Mouse (Mus musculus) thymus, postnatal 4 days (tissue): ENCODE measurements around the gene Unc5cl.

Experiments
- DNase-seq: peaks from one replicate; pipeline ENCODE4 v3.0.0; 2021

Unc5cl gene

DNA sequence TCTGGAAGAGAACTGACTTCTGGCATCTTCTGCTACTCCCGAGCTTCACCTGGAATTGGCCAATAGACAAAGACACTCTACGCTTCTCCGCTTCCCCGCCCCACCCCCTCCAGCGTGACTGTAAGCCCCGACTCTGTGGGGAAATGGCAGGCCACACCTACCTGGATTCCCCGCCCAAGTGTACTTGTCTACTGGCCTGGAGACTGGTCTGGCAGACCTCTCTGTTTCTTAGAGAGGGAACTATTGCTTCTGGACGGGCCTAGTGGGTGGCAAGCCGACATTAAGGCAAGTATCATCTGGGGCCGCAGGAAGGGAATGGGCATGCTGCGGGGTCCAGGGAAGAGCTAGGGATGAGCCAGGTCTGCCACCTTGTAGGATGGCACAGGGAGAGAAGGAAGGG is at the start of gene Unc5cl:
Gene Unc5cl (plus strand): TSS at position 214 of the 400 bp plus-strand sequence.
- no peak for DNase-seq

DNA sequence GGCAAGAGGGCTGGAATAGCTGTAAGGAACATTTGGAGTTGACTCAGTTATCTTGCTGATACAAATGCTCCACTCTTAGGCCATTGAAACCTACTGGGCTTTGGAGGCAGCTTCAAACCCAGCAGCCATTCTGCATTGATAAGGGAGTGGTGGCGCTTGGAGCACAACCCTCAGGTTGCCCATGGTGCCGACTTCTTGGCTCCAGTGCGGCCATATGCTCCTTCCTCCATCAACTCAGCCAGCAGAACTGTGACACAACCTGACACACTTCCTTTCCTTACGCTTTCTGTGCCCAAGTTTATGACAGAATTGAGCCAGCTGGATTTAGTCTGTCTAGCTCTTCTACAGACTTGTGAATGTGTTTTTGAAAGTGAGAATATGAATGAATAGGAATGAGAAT is 47.5 kb upstream of the Unc5cl start:
- DNase-seq, result no peak

DNA sequence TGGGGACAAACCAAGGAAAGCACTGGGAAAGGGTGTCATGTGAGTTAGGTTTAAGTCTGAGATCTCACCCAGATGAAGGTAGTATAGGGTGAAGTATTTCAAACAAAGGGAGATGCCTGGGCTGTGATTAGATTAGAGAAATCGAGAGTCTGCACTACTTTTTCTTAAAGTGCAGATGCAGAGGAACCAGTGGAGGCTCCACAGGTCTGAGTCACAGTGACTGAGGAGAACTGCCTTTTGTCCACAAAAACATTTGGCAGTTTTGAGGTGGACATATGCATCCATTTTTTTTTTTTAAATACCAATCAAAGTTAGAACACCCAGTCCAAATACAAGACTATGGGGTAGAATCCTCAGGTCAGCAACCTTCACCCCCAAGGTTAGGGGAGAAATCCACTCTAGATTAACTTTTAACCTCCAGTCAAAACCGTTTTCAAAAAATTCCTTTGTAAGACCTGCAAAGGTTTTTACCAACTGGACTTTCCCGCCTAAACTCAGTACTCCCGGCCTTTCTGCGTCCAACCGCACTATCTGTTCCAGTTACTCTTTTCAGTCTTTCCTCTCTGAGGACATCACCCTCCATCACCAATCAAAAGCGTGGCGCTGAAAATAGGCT is 46.7 kb upstream of the Unc5cl start:
- DNase-seq, result no peak

DNA sequence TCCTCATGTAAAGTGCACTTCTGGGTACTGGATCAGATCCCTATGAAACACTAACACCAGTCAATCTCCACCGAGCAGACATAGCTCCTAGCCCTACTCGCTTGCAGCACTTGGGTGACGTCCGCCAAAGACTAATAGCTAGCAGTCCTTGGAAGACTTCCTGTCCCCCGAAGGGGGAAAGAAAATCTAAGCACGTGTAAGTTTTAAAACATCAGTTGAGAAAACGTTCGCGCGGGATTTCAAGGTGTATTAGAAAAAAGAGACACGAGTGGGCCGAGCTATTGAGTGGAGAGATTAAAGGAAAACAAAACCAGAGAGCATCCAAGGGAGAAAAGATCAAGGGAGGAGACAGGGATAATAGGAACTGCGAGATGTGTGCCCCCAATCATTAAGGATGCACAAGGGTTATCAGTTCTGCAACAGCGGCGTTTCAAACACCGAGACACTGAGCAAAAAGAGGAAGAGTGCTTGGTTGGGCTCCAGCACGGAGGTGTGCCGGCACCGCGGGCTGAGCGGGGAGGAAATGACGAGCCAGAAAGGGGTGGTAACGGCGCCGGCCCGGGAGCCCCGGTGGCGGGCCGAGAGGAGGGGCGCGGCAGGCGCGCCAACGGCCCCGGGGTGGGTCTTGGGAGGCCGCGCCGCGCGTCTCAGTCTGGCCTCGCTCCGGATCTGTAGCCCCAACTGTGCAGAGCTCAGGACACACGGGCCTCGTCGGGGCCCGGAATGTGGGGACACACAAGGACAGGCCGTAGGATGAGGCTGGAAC is 46.0 kb upstream of the Unc5cl start:
- peak; percentile 89 for DNase-seq

DNA sequence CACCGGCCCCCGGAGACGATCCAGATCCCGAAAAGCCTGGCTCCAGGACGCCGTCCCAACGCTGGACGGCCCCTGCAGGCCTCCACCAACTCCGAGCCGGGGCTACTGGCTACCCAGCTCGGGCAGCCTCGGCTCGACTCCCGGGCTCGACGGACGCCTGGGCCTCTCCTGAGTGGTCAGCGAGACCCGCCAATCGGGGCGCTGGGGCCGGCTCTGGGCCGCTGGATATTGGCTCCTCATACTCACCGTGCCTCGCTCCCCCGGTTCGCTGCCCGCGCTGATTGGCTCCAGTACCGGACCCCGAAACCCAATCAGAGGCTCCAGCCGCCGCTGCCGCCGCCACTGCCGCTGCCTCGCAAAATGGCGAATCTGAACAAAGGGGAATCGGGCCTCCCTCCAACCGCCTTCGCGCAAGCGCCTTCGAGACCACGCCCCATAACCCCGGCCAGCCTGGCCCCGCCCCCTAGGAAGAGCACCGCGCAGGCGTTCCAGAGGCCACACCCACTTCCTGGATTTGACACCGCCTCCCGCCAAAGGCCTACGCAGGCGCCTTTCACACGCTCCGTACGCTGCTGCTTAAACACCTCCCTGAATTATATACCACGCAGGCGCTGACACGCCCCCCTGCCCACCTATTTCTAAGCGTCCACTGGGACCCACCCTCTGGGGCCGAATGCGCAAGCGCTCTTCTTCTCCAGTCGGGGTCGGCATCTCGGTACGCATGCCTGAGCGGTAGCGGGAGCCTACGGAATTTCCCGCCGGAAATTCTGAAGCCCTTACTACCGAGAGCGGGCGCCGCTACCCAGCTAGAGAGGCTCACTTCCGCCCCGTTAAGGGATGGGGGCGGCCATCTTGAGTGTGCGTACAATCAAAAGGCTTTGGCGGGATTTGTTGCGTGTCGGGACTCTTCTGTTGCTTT is 45.1 kb upstream of the Unc5cl start, which contains the start of the genes Nfya and Oard1:
Gene Nfya (minus strand): TSS at position 527 of the 919 bp plus-strand sequence.
Gene Oard1 (plus strand): TSS at position 635 of the 919 bp plus-strand sequence.
- DNase-seq, result peak; percentile 100

DNA sequence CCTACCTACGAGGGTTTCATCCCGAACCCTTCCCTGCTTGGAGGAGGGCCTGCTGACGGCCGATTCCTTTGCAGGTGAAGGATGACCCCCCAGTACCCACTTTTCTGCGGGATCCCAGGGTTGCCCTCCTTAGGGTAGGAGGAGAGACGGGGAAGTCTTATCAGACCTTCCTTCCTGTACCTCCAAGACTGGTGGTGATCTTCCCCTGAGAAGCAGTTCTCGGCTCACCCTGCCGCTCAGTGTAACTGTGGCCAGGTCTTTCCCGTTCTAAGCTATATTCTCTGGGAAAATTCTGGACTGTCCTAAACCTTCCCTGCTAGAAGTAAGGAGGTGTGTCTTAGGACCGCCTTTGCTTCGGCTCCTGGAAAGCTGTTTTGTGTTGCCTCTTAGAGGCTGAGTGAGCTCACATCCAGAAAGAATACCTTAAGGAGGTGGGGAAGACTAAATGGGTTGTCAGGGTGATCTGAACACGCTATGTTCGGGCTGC is 44.4 kb upstream of the Unc5cl start:
- no peak for DNase-seq

DNA sequence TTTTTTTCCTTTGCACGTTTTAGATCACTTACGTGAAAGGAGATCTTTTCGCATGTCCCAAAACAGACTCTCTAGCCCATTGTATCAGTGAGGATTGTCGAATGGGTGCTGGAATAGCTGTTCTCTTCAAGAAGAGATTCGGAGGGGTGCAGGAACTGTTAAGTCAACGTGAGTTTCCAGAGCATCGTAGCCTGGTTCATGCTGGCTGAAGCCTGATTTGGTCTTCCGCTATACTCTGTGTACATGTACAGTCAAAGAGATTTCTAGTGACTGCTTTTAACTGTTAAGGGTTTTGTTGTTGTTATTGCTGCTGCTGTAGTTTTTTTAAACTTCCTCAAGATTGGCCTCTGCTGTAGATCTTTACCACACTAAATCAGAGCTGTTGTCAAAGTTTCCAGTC is 43.5 kb upstream of the Unc5cl start:
- DNase-seq, result no peak

DNA sequence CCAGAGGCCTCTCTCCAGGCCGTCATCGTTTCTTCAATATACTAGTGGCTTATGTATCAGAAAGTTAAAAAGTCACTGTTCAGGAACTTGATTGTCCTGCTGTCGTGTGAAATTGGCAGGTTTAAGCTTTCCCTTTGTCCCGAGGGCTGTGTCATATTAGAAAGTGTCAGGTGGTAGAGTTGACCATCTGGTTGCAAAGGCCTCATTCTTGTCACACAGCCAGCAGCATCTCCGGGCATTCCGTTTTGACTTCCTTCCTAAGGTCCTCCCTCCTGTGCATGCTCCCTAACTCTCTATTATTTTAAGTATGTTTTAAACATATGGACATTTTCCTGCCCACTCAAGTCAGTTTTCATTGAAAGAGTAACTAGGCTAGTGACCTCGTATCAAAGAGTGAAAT is 38.7 kb upstream of the Unc5cl start:
- DNase-seq, result no peak

DNA sequence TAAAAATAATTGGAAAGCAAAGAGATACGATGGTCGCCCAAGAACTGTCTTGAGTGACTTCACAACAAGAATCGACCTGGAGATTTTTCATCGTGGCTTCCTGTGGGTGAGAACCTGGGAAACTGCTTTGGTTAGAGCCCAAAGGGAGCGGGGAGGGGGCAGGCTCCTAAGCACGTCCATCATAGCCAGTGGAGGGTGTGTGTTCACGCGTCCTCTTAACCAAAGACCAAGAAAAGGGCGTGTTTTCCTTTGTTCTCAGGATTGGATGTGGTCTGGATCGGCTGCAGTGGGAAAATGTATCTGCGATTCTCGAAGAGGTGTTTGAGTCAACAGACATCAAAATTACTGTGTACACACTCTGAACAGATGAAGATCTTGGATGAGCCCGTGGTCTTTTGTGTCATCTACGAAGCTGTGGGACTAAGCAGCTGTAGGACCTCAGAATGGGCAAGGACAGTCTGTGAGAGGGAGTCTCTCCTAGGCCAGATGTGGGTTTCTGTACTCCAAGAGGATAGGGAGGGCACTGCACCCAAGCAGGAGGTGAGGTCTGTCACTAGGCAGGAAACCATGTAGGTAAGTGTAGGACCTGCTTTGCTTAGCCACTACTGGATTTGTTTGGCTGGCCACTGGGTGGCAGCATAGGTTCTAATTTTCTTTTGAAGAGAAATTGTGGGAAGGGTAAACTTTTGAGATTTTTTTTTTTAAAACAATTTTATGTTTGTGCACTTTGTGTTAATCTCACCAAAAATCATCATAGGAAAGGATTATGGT is 38.1 kb upstream of the Unc5cl start:
- DNase-seq, result peak; percentile 90

DNA sequence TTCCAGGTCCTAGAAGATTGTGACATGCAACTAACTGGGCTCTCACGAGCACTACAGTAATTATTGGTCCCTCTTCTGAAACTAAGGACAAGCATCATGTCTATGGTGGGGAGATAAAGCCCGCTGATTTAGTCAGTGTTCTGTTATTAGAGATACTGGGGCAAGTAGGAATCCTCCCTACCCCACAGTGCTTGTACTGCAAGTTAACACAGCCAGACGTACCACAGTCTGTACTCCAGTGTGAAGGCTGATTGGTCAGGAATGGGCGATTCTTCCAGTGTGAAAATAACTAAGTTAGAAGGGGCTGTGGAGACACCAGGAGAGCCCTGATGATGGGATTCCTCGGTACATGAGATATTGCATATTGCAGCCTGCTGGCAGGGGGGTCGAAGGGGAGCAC is 37.2 kb upstream of the Unc5cl start:
- DNase-seq, result no peak

DNA sequence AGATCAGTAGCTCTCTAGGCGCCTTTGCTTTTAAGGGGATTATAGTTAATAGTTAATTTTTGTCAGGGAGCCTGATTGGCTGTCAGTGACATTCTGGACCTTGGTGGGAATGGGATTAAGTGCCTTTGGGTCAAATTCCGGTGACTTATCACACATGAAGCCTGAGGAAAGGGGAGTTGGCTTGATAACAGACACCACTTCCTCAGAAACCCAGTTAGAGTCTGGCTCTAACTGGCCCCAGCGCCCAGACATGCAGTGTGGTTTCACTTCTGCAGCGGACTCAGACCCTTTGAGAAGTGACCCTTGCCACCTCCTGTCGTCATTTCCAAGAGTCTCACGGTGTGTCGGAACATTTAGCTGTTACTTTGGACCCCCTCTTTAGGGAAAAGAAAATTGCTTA is 36.5 kb upstream of the Unc5cl start:
- no peak for DNase-seq

DNA sequence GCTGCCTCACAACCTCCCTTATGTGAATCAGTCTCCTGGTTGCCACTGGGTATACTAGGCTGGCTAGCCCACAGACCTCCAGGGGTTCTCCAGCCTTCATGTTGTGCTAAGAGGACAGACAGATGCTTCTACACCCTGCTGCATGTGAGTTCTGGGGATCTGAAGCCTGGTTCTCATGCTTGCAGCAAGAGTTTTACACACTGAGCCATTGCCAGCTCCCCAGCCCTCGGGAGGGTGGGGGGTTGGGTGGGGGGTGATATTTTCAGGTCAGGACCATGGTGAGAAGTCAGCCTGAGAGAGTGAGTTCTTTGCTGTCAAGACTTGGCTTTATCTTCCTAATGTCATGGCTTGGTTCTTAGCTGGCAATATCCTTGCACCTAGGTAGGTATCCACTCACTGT is 35.9 kb upstream of the Unc5cl start:
- DNase-seq, result no peak

DNA sequence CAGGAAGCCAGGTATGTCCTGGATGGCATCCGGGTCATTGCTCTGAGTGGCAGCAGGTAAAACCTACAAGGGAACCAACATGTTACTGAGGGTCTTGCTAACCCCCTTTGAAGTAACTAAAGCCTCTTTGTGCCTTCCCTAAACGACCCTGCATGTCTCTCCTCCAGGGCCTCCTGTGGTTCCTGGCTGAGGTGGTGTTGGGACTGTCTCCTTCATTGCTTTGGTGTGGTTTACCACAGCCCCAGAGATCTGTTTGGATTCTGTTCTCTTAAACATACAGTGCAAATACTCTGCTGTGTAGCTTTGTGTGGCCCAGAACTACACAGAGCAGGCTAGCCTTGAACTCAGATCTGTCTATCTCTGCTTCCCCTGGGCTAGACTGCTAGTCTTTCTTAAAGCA is 35.1 kb upstream of the Unc5cl start:
- no peak for DNase-seq

DNA sequence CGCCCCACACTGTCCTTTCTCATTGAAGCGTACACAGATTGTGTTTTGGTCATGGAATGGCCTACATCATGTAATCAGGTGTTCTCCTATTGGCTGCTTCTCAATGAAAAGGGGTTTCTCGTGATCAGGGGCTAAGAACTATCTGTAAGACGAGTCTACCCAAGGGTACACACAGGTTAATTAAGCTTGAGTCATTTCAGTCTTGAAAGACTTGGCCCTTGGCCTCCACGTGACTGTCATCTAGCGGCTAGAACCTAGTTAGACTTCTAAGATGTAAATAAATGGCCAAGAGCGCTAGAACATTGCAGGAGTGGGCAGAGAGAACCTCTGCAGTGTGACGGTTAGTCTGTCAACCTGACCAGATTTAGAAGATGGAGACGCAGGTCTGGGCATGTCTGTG is 30.5 kb upstream of the Unc5cl start:
- DNase-seq, result no peak

DNA sequence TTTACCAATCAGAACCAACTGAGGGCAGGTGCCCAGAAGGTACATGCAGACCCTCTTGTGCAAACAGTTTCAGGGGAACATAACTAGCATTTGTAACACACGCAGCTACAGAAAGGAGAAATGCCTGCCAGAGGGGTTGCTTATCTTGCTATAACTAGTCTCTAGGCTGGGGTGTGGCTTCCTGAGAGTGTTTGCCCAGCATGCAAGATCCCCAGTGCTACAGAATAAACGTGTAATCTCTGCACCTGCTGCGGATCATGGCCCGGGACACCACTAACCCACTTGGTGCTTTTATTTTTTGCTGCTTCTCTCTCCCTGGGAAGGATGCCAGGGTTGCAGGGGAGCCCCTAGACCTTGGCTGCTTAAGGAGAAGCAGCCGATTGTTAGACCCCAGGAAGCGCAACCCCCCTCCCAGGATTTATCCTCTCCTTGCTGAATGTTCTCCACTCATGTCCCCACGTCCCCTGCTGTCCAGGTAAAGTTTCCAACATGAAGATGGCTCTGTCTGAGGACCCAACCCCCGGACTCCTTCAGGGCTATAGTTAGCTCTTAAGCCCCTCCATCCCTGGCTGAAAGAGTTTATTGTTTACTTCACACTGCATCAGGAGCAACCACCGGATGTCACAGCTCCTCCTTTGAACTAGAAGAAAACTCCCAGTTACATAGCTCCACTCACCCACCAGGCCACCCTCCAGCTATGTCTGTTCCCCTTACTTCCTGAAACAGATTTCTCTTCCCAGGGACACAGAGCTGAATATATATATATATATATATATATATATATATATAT is 28.7 kb upstream of the Unc5cl start:
- DNase-seq, result peak; percentile 55

DNA sequence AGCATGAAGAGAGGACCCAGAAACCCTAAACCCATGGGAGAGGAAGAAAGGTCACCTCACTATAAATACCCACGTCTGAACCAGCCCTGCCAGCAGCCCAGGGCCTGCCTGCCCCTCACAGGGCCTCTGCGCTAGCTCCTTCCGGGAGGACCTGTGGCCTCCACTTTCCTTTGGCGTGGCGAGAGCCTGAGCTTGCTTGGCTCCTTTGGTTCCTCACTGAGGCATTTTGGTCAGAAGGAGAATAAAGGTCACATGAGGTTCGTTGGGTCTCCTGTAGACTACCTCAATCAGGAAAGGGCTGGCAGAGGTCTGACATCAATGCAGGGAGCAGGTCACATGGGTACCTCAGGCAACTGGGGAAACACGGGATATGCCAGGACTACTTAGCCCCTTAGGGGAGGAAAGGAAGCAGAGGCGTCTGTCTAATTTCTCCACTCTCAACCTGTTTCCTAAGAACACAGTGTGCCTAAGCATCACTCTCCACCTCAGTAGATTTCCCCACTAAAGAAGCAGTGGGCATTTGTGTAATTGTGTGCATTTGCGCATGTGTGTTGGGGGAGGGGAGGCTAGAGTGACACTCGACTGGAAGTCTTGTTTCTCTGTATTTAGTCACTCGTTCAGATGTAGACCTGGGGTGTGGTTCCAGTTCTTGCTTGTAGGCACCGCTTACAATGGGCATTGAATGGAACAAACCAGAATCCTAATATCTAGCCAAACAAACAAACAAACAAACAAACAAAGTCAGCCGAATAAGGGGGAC is 27.5 kb upstream of the Unc5cl start:
- DNase-seq, result peak; percentile 48

DNA sequence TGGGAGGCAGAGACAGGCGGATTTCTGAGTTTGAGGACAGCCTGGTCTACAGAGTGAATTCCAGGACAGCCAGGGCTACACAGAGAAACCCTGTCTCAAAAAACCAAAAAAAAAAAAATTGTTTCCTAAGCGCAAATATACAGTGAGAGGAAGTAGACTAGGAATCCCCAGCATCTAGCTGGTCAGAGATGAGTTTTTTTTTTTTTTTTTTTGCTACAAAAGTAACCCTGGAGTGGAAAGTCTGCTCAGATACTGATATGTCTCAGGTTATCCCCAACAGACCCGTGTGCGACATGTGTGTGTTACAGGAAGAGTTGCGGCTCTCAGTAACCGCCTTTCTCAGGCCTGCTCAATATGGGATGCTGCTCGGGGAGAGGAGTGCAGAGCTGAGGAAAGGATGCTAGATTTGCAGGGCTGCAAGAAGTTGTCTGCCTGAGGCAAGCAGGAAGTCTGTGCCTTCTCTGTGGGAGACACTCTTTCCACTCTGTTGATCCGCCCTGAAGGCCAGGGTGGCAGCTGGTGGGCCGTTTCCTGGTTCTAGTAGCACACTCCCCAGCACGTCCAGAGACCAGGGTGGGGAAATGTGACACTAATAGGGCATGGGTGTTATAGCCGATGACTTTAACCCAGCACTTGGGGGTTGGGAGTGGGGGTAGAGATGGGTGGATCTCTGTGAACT is 26.7 kb upstream of the Unc5cl start:
- DNase-seq, result peak; percentile 53

DNA sequence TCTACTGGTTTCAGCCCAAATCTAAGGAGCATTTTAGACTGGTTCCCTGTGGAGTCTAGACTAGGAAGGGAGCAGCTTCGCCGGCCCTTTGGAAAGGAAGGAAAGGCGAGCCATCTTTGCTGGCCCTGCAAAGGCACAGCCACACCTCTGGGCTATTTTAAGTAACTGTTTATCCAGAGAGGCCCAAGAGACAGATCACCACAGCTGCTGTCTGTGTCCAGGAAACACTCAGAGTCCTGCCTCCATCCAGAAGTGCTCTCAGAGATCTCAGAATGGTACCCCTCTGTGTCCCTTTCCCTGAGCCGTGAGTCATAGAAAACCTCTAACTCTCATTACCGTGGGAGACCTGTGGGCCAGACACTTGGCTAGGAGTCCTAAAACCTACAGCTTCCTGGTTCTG is 24.3 kb upstream of the Unc5cl start:
- DNase-seq, result no peak

DNA sequence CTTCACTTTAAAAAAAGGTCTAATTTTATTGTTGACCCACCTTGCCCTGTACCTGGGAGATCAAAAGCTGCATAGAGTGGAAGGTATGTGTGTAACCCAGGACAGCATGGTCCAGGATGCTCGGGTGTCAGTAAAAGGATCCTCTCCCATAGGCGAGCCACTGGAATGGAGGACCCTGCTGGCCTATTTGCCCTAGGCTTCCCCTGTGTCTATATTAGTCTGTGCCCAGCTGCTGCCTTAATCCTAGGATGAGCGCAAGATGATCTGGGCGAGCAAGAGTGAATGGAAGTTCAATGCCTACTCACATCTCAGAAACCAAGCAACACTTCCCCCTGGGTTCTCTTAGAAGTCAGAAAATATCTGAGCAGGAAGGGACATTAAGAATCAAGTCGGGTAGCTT is 23.6 kb upstream of the Unc5cl start:
- no peak for DNase-seq
